Mouse (Mus musculus) MEL (cell line): ENCODE results near the gene Degs1. TPM values are rescaled to one million over a fixed set of nuclear protein-coding genes. Genes with fewer than 3 reads are reported as not detected.

Experiments used
- DNase-seq: peaks from one replicate; pipeline ENCODE4 v3.0.0; 2011; ENCODE audit warnings: low read depth, low spot score
- H3K27ac ChIP-seq: 2 replicates; pipeline ENCODE4 v1.5.1; 2012; ENCODE audit warnings: low read depth, mild to moderate bottlenecking, control low read depth, low read length, moderate library complexity; ENCODE audit not compliant: control insufficient read depth
- H3K27me3 ChIP-seq, 2 experiments: fragments of 150-350 bp in 1 of 2; sonication (generic) in 1 of 2; 2 replicates each; pipeline ENCODE4 v1.6.1; 2012; ENCODE audit warnings: low read length in 2 of 2, mild to moderate bottlenecking in 2 of 2, improper control_type of control experiment in 1 of 2, moderate library complexity in 1 of 2; ENCODE audit not compliant: insufficient read depth in 2 of 2, control insufficient read depth in 1 of 2
- H3K36me3 ChIP-seq, 2 experiments: 2 replicates each; pipeline ENCODE4 v1.6.1; 2012 to 2014; ENCODE audit warnings: low read length in 2 of 2, improper control_type of control experiment in 1 of 2, inconsistent platforms in 1 of 2, mild to moderate bottlenecking in 1 of 2; ENCODE audit not compliant: insufficient read depth in 2 of 2, control insufficient read depth in 1 of 2
- H3K4me1 ChIP-seq, 2 experiments: fragments of 150-350 bp in 1 of 2; sonication (generic) in 1 of 2; 2 replicates each; pipeline ENCODE4 v1.6.1; 2012; ENCODE audit warnings: low read length in 2 of 2, improper control_type of control experiment in 1 of 2, mild to moderate bottlenecking in 1 of 2; ENCODE audit not compliant: insufficient read depth in 2 of 2, control insufficient read depth in 1 of 2
- H3K4me3 ChIP-seq, 2 experiments: fragments of 150-350 bp in 1 of 2; sonication (generic) in 1 of 2; 2 replicates each; pipeline ENCODE4 v1.5.1; 2012; ENCODE audit warnings: low read depth in 2 of 2, low read length in 2 of 2, mild to moderate bottlenecking in 2 of 2, moderate library complexity in 2 of 2, control low read depth in 1 of 2, improper control_type of control experiment in 1 of 2; ENCODE audit not compliant: control insufficient read depth in 1 of 2, insufficient read depth in 1 of 2
- H3K79me2 ChIP-seq: 2 replicates; pipeline ENCODE4 v1.6.1; 2012; ENCODE audit warnings: mild to moderate bottlenecking, low read length, moderate library complexity; ENCODE audit not compliant: control insufficient read depth, poor library complexity, insufficient read depth
- H3K9ac ChIP-seq: 2 replicates; pipeline ENCODE4 v1.6.1; 2012; ENCODE audit warnings: low read depth, mild to moderate bottlenecking, control low read depth, low read length, moderate library complexity; ENCODE audit not compliant: control insufficient read depth, poor library complexity, severe bottlenecking
- H3K9me3 ChIP-seq: fragments of 150-350 bp; sonication (generic); replicated peaks from 2 replicates; pipeline ENCODE4 v1.6.1; 2012; ENCODE audit warnings: mild to moderate bottlenecking, low read length, improper control_type of control experiment, moderate library complexity; ENCODE audit not compliant: insufficient read depth
- CHD1 ChIP-seq: IDR thresholded peaks from 2 replicates; pipeline ENCODE4 v1.6.1; 2012; ENCODE audit warnings: low read depth, mild to moderate bottlenecking, inconsistent platforms, low read length, improper control_type of control experiment
- CHD2 ChIP-seq: IDR thresholded peaks from 2 replicates; pipeline ENCODE4 v1.6.1; 2011; ENCODE audit warnings: low read length, improper control_type of control experiment
- CTCF ChIP-seq, 3 experiments: IDR thresholded peaks in 2 of 3; conservative IDR thresholded peaks in 1 of 3; 2 replicates each; pipeline ENCODE4 v1.5.1; 2011 to 2012; ENCODE audit warnings: low read length in 3 of 3, low read depth in 2 of 3, mild to moderate bottlenecking in 2 of 3, improper control_type of control experiment in 1 of 3, inconsistent platforms in 1 of 3, mixed read lengths in 1 of 3, moderate library complexity in 1 of 3; ENCODE audit not compliant: control insufficient read depth in 1 of 3, insufficient read depth in 1 of 3, poor library complexity in 1 of 3, severe bottlenecking in 1 of 3
- E2F4 ChIP-seq: IDR thresholded peaks from 2 replicates; pipeline ENCODE4 v1.6.1; 2011; ENCODE audit warnings: low read depth, low read length, improper control_type of control experiment, borderline replicate concordance
- EP300 ChIP-seq, 2 experiments: IDR thresholded peaks; 2 replicates each; pipeline ENCODE4 v1.6.1; 2011; ENCODE audit warnings: improper control_type of control experiment in 2 of 2, low read length in 2 of 2, low read depth in 1 of 2, mild to moderate bottlenecking in 1 of 2
- ETS1 ChIP-seq: IDR thresholded peaks from 2 replicates; pipeline ENCODE4 v1.6.1; 2012; ENCODE audit warnings: low read depth, mild to moderate bottlenecking, inconsistent platforms, low read length, improper control_type of control experiment, moderate library complexity
- GATA1 ChIP-seq: IDR thresholded peaks from 2 replicates; pipeline ENCODE4 v1.6.1; 2011; ENCODE audit warnings: low read depth, low read length, improper control_type of control experiment
- HCFC1 ChIP-seq: IDR thresholded peaks from 2 replicates; pipeline ENCODE4 v1.6.1; 2012; ENCODE audit warnings: low read depth, mild to moderate bottlenecking, inconsistent platforms, low read length, improper control_type of control experiment, moderate library complexity
- JUND ChIP-seq: IDR thresholded peaks from 2 replicates; pipeline ENCODE4 v1.6.1; 2011; ENCODE audit warnings: low read depth, mild to moderate bottlenecking, improper control_type of control experiment, low read length
- KAT2A ChIP-seq: conservative IDR thresholded peaks from 2 replicates; pipeline ENCODE4 v1.6.1; 2012; ENCODE audit warnings: low read depth, low read length, improper control_type of control experiment, inconsistent platforms
- MAFK ChIP-seq: IDR thresholded peaks from 2 replicates; pipeline ENCODE4 v1.6.1; 2011; ENCODE audit warnings: low read depth, mild to moderate bottlenecking, low read length, improper control_type of control experiment, borderline replicate concordance
- MAZ ChIP-seq: IDR thresholded peaks from 2 replicates; pipeline ENCODE4 v1.6.1; 2012; ENCODE audit warnings: low read depth, mild to moderate bottlenecking, inconsistent platforms, low read length, improper control_type of control experiment
- MYC ChIP-seq: IDR thresholded peaks from 2 replicates; pipeline ENCODE4 v1.6.1; 2011; ENCODE audit warnings: low read depth, mild to moderate bottlenecking, low read length, improper control_type of control experiment, moderate library complexity
- NELFE ChIP-seq: IDR thresholded peaks from 2 replicates; pipeline ENCODE4 v1.6.1; 2011; ENCODE audit warnings: low read depth, low read length, improper control_type of control experiment
- NRF1 ChIP-seq: IDR thresholded peaks from 2 replicates; pipeline ENCODE4 v1.6.1; 2014; ENCODE audit warnings: low read depth, mild to moderate bottlenecking, inconsistent platforms, low read length, improper control_type of control experiment, moderate library complexity; ENCODE audit not compliant: poor library complexity, insufficient read depth, severe bottlenecking
- RCOR1 ChIP-seq: IDR thresholded peaks from 2 replicates; pipeline ENCODE4 v1.6.1; 2012; ENCODE audit warnings: low read depth, mild to moderate bottlenecking, inconsistent platforms, low read length, improper control_type of control experiment
- SIN3A ChIP-seq: IDR thresholded peaks from 2 replicates; pipeline ENCODE4 v1.6.1; 2012; ENCODE audit warnings: low read length, improper control_type of control experiment, inconsistent platforms
- TAL1 ChIP-seq: IDR thresholded peaks from 2 replicates; pipeline ENCODE4 v1.6.1; 2012; ENCODE audit warnings: mild to moderate bottlenecking, inconsistent platforms, low read length, moderate library complexity, mixed read lengths
- TBP ChIP-seq: IDR thresholded peaks from 2 replicates; pipeline ENCODE4 v1.8.0; 2011; ENCODE audit warnings: low read depth, low read length, improper control_type of control experiment
- ZKSCAN1 ChIP-seq: IDR thresholded peaks from 2 replicates; pipeline ENCODE4 v1.6.1; 2012; ENCODE audit warnings: low read depth, mild to moderate bottlenecking, inconsistent platforms, low read length, improper control_type of control experiment, moderate library complexity
- ZNF384 ChIP-seq: IDR thresholded peaks from 2 replicates; pipeline ENCODE4 v1.6.1; 2012; ENCODE audit warnings: low read depth, mild to moderate bottlenecking, inconsistent platforms, low read length, improper control_type of control experiment
- polyA plus RNA-seq, 2 experiments: library from polyadenylated mRNA; stranded (reverse) in 1 of 2; unstranded in 1 of 2; fragments of >175 nt in 1 of 2; fragments of >200 nt in 1 of 2; gene quantifications; 2 replicates each; pipeline versions ENCODE4 v1.2.1 to v1.2.4; 2012; ENCODE audit warnings: low replicate concordance in 2 of 2, low read depth in 1 of 2; ENCODE audit not compliant: insufficient read length in 2 of 2, insufficient read depth in 1 of 2, missing spikeins in 1 of 2
- total RNA-seq: library from RNA; depleted of rRNA; stranded (reverse); fragments of 300-350 nt; gene quantifications from 2 replicates; pipeline ENCODE4 v1.2.3, GENCODE M21; 2012

Degs1 gene
- total and polyA plus RNA-seq, 3 experiments = 46.3 to 54.3 TPM; not detected in 1

GRCm38 (mm10) chr1:182249298-182249697 is 33.3 kb downstream of the Degs1 start:
- DNase-seq = peak; percentile 55
- H3K79me2 ChIP-seq = no peaks in the 10 kb centered on the region
- H3K36me3 ChIP-seq = peaks cover 0 to 5% of the 10 kb centered on the region in 2 experiments; a peak in 2 of 4 replicates
- no peaks in the 10 kb centered on the region for H3K27me3 ChIP-seq
- peak overlapping the region; percentile 45 to 59 for H3K4me3 ChIP-seq
- H3K9me3 ChIP-seq = no peaks in the 10 kb centered on the region
- H3K4me1 ChIP-seq = peaks cover 3 to 9% of the 10 kb centered on the region in 2 experiments; a peak in 2 of 4 replicates
- H3K27ac ChIP-seq = no peak overlapping the region
- peak overlapping the region; percentile 7; the same call in 1 of the 2 replicates for H3K9ac ChIP-seq
- TF ChIP-seq HCFC1 (no peak), ETS1 (peak; percentile 51; the same call in 1 of the 2 replicates), MAFK (no peak), RCOR1 (0 out of 2 replicates have a peak, but pooled peaks have one; percentile 39), SIN3A (0 out of 2 replicates have a peak, but pooled peaks have one; percentile 15), ZNF384 (peak; percentile 89), NRF1 (no peak), TAL1 (no peak), CTCF (IDR thresholded peaks at IDR 0.05 in 2 of 3, conservative IDR thresholded peaks at IDR 0.05 in 1 of 3; ENCODE audit: control insufficient read depth in 1 of 3, insufficient read depth in 1 of 3, low read depth in 2 of 3, low read length in 3 of 3, poor library complexity in 1 of 3, severe bottlenecking in 1 of 3) (no peak), TBP (peak; percentile 61), GATA1 (peak; percentile 73)

DNA sequence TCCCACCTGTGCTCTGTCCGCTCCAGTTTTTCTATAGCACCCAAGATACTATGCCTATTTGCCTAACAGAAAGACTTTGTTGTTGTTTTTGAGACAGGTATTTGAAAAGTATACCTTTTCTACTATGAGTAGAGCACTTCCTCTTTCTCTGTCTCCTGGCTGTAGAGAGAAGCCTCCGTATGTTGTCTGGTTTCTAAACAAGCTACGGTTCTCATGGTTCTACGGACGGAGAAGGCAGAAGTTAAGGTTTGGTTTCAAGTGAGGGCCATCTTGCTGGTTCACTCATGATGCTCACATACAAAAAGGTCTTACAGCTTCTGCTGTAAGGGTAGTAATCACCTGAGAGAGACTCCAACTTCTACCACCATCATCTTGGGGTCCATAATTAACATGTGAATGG is 37.6 kb downstream of the Degs1 start:
- Histone ChIP-seq H3K4me3 (no peak overlapping the region), H3K9me3 (no peaks in the 10 kb centered on the region), H3K27ac (no peak overlapping the region), H3K27me3 (no peaks in the 10 kb centered on the region), H3K9ac (no peak overlapping the region), H3K4me1 (peaks cover 3 to 11% of the 10 kb centered on the region in 2 experiments; a peak in 2 of 4 replicates), H3K79me2 (no peaks in the 10 kb centered on the region), H3K36me3 (peaks cover 0 to 5% of the 10 kb centered on the region in 2 experiments; a peak in 2 of 4 replicates)
- DNase-seq = no peak
- TF ChIP-seq CHD1 (no peak), EP300 (IDR thresholded peaks at IDR 0.05; ENCODE audit: low read depth in 1 of 2, low read length in 2 of 2) (no peak), ZKSCAN1 (no peak), MYC (no peak), JUND (no peak), NELFE (no peak), CHD2 (no peak), KAT2A (no peak), E2F4 (no peak), MAZ (no peak), MAFK (no peak)
